Mouse (Mus musculus) hindbrain, embryonic 13.5 days (tissue): ENCODE measurements around the gene Ampd3. TPM values are rescaled to one million over a fixed set of nuclear protein-coding genes. Genes with fewer than 3 reads are reported as not detected.

ENCODE experiments used
- ATAC-seq: fragments of 200-750 bp; cut with Nextera tagmentation; 2 replicates; pipeline ENCODE4 v1.8.0; 2017; ENCODE audit warnings: moderate TSS enrichment; ENCODE audit not compliant: low FRiP score
- H3K27ac ChIP-seq: fragments of 300-500 bp; sonication (generic); 2 replicates; pipeline ENCODE4 v1.5.1; 2015; ENCODE audit warnings: inconsistent platforms, mild to moderate bottlenecking, moderate library complexity
- H3K27me3 ChIP-seq: fragments of 300-500 bp; sonication (generic); 2 replicates; pipeline ENCODE4 v1.6.1; 2015; ENCODE audit warnings: mild to moderate bottlenecking, inconsistent platforms
- H3K36me3 ChIP-seq: fragments of 300-500 bp; sonication (generic); 2 replicates; pipeline ENCODE4 v1.6.1; 2015; ENCODE audit warnings: mild to moderate bottlenecking, inconsistent platforms
- H3K4me1 ChIP-seq: fragments of 300-500 bp; sonication (generic); replicated peaks from 2 replicates; pipeline ENCODE4 v1.6.1; 2015; ENCODE audit warnings: inconsistent platforms
- H3K4me2 ChIP-seq: fragments of 300-500 bp; sonication (generic); 2 replicates; pipeline ENCODE4 v1.6.1; 2015; ENCODE audit warnings: inconsistent platforms, mild to moderate bottlenecking, moderate library complexity
- H3K4me3 ChIP-seq: fragments of 300-500 bp; sonication (generic); 2 replicates; pipeline ENCODE4 v1.5.1; 2015; ENCODE audit warnings: mild to moderate bottlenecking, inconsistent platforms
- H3K9ac ChIP-seq: fragments of 300-500 bp; sonication (generic); 2 replicates; pipeline ENCODE4 v1.6.1; 2015; ENCODE audit warnings: mild to moderate bottlenecking, inconsistent platforms
- H3K9me3 ChIP-seq: fragments of 300-500 bp; sonication (generic); 2 replicates; pipeline ENCODE4 v1.6.1; 2016; ENCODE audit warnings: inconsistent platforms
- WGBS: fragments of 180-500 bp; shearing (Covaris S2); methylation state at CpG from one replicate; pipeline ENCODE4 v1.1.7; 2015; 5-methylcytosine and 5-hydroxymethylcytosine counted together
- polyA plus RNA-seq: library from polyadenylated mRNA; unstranded; fragments of >200 nt; fragmentation: Nextera tagmentation; extraction: Ambion mirVana; gene quantifications from 2 replicates; pipeline ENCODE4 v1.2.1, GENCODE M21; 2015

Gene Ampd3
- polyA plus RNA-seq, 1 experiment from 2014 or later, result 4.9 TPM

DNA sequence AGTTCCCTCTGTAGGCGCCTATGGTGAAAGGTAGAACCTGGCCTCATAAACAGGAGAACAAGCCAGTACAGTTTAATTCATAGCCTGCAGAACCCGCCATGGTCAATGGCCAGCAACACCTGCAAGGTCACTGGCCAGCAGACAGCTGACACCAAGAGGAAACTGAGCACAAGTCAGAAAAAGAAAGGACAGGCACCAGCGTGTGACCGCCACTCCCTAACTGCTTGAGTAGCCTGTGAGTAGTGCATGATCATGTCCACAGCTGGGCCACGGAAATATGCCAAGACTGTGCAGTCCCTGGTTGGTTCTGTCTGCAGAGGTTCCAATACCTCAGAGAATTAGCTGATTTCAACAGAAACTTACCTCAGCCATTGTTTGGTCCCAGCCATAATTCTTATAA, 26.0 kb upstream of the Ampd3 start:
- 93% methylated on average over 5 of the region's 5 CpGs for WGBS
- no peaks in the 10 kb centered on the region for H3K27me3 ChIP-seq
- H3K4me3 ChIP-seq, result no peak overlapping the region
- 0 out of 2 replicates have a peak, but pooled peaks cover 3% of the 10 kb centered on the region for H3K9me3 ChIP-seq
- peaks cover 28% of the 10 kb centered on the region for H3K4me1 ChIP-seq
- no peak overlapping the region for H3K4me2 ChIP-seq
- H3K27ac ChIP-seq, result no peak overlapping the region
- no peak for ATAC-seq
- no peaks in the 10 kb centered on the region for H3K36me3 ChIP-seq
- no peak overlapping the region for H3K9ac ChIP-seq

DNA sequence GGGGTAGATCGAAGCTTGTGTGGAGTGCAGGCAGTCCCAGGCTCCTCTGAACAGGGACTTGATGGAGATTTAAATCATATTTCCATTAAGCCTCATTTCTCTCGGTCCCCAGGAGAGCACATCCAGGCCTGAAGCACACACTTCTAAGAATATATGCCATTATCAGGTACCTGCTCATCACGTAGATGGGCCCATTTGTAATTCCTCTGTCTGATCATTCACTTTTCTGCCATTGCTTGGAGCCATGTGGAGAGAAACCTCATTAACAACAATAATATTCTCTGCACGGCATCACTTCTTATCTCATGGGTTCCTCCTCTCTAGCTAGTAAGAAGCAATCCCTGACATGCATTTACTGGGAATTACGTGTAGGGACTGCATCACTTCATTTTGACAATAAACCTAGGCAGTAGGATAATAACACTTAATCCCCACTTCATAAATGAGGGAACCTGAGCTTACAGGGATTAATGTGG, 21.9 kb upstream of the Ampd3 start:
- ATAC-seq, result peak; percentile 63; the same call in 1 of the 2 replicates
- Histone ChIP-seq H3K4me2 (no peak overlapping the region), H3K27ac (peak overlapping the region; percentile 52; the same call in 1 of the 2 replicates), H3K27me3 (no peaks in the 10 kb centered on the region), H3K36me3 (no peaks in the 10 kb centered on the region), H3K9me3 (no peaks in the 10 kb centered on the region), H3K4me3 (no peak overlapping the region), H3K9ac (no peak overlapping the region), H3K4me1 (peaks cover 11% of the 10 kb centered on the region)
- WGBS, result 64% methylated on average over 5 of the region's 5 CpGs

DNA sequence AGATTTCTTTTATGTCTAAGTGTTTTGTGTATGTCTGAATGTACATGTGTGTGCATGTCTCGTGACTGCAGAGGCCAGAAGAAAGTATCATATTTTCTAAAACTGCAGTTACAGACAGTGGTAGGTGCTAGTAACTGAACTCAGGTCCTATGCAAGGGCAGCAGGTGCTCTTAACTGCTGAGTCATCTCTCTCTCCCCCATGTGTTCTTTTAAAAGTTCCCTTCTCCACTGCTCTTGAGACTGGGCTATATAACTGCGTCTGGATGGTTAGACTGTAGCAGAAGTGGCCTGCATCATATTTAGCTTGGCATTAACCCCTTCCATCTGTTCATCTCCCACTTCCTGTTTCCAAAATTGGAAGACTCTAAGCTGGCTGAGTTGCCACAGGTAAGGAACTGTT, 21.2 kb upstream of the Ampd3 start:
- Histone ChIP-seq H3K9ac (no peak overlapping the region), H3K36me3 (no peaks in the 10 kb centered on the region), H3K27ac (peak overlapping the region; percentile 52; the same call in 1 of the 2 replicates), H3K9me3 (no peaks in the 10 kb centered on the region), H3K27me3 (no peaks in the 10 kb centered on the region), H3K4me3 (no peak overlapping the region), H3K4me1 (peaks cover 11% of the 10 kb centered on the region; the same call in 1 of the 2 replicates), H3K4me2 (no peak overlapping the region)
- WGBS, result 57% methylated on average over 2 of the region's 2 CpGs
- ATAC-seq, result no peak

DNA sequence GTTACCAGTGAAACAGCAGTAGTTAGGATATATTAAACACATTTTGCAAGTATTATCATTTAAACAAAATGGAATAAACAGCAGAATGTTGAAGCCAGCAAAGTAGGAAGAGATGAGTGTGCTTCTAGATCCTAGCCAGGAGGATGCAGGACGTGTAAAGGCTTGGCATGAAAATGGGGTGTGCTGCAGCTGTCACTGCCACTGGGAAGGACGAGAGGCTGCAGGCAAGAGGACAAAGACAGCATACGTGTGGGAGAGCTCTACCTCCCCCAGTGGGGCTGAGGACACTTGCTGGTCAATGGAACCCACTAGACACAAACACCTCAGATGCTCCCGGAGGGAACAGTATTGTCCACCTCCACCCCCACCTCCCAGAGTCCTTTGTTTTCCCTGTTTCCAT, 17.2 kb upstream of the Ampd3 start:
- Histone ChIP-seq H3K9ac (no peak overlapping the region), H3K4me1 (peaks cover 10% of the 10 kb centered on the region; the same call in 1 of the 2 replicates), H3K4me2 (no peak overlapping the region), H3K27me3 (no peaks in the 10 kb centered on the region), H3K4me3 (no peak overlapping the region), H3K27ac (no peak overlapping the region), H3K36me3 (no peaks in the 10 kb centered on the region), H3K9me3 (no peaks in the 10 kb centered on the region)
- WGBS, result 43% methylated on average over 4 of the region's 4 CpGs
- no peak for ATAC-seq

DNA sequence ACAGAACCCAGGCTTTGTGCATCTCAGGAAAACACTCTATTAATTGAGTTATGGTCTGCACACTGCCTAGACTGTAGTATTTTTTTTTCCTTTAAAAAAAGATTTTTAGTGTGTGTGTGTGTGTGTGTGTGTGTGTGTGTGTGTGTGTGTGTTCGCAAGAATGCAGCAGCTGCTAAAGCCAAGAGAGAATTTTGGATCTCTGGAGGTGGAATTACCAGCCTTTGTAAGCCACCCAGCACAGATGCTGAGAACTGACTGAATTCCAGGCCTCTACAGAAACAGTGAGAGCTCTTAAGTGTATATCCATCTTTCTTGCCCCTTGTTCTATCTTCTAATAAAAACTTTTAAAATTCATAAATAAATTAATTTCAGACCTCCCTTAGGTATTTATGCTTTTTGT, 16.4 kb upstream of the Ampd3 start:
- Histone ChIP-seq H3K4me2 (no peak overlapping the region), H3K27me3 (no peaks in the 10 kb centered on the region), H3K9ac (no peak overlapping the region), H3K36me3 (no peaks in the 10 kb centered on the region), H3K9me3 (no peaks in the 10 kb centered on the region), H3K27ac (no peak overlapping the region), H3K4me1 (peaks cover 4% of the 10 kb centered on the region; the same call in 1 of the 2 replicates), H3K4me3 (no peak overlapping the region)
- 91% methylated on average over 1 of the region's 1 CpGs for WGBS
- no peak for ATAC-seq

DNA sequence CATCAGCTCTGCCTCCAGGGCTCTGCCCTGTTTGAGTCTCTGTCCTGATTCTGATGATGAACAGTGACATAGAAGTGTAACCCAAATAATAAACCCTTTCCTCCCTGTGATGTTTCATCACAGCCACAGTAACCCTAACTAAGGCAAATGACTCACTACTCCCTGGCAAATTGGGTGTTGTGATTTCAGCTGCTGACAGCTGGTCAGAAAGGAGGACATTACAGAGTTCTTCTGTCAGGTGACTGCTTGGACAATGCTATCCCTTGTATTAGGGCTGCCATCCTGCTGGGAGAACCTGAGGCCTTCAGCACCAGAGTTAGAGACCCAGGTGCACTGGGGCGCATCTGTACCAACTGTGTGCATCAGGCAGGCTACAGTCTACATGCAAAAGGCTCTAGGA, 14.7 kb upstream of the Ampd3 start:
- WGBS, result 75% methylated on average over 1 of the region's 1 CpGs
- Histone ChIP-seq H3K9ac (no peak overlapping the region), H3K36me3 (no peaks in the 10 kb centered on the region), H3K27me3 (no peaks in the 10 kb centered on the region), H3K4me1 (0 out of 2 replicates have a peak, but pooled peaks cover 3% of the 10 kb centered on the region), H3K27ac (no peak overlapping the region), H3K9me3 (no peaks in the 10 kb centered on the region), H3K4me3 (no peak overlapping the region), H3K4me2 (no peak overlapping the region)
- ATAC-seq, result no peak

DNA sequence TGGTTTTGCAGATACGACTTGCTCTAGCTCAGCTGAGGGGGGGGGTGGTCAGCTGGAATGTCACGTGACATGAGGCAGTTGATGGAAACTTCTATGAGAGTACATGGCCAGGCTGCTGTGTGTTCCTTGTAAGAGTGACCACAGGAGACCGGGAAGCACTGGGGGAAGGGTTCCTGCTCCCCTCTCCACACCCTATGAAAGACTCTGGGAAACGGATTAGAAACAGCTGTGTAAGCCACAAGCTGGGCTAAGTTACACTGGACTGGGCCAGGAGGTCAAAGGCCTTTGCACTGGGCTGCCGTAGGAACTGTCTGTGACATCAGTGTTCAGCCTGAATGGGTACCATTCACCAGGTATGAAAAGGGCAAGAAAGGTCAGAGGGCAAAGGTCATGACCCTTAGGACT, 14.1 kb upstream of the Ampd3 start:
- 32% methylated on average over 5 of the region's 5 CpGs for WGBS
- ATAC-seq, result no peak

DNA sequence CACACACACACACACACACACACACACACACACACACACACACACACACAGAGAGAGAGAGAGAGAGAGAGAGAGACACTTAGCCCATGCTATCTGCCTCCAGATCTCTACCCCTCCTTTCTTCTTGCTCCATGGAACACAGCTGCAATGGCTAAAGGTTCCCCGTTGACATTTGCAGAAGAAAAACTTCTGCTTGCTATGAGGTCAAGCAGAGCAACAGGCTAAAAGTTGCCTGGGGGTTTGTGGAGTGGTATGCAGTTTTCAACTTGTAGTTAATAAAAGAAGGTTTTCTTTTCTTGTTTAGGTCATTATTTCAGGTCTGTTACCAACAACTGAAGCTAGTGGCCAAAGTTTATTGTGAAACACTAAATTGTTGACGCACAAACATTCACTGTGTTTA, 11.6 kb upstream of the Ampd3 start:
- no peak overlapping the region for H3K27ac ChIP-seq
- 71% methylated on average over 2 of the region's 2 CpGs for WGBS
- H3K27me3 ChIP-seq, result no peaks in the 10 kb centered on the region
- H3K4me2 ChIP-seq, result no peak overlapping the region
- no peak for ATAC-seq
- 0 out of 2 replicates have a peak, but pooled peaks cover 3% of the 10 kb centered on the region for H3K4me1 ChIP-seq
- no peak overlapping the region for H3K9ac ChIP-seq
- H3K4me3 ChIP-seq, result no peak overlapping the region
- no peaks in the 10 kb centered on the region for H3K36me3 ChIP-seq
- no peaks in the 10 kb centered on the region for H3K9me3 ChIP-seq

More for the DNA sequence above, 14.1 kb upstream of the Ampd3 start:
- Histone ChIP-seq H3K4me3 (no peak overlapping the region), H3K9ac (no peak overlapping the region), H3K9me3 (no peaks in the 10 kb centered on the region), H3K36me3 (no peaks in the 10 kb centered on the region), H3K27me3 (no peaks in the 10 kb centered on the region), H3K4me2 (no peak overlapping the region), H3K27ac (no peak overlapping the region), H3K4me1 (0 out of 2 replicates have a peak, but pooled peaks cover 3% of the 10 kb centered on the region)

DNA sequence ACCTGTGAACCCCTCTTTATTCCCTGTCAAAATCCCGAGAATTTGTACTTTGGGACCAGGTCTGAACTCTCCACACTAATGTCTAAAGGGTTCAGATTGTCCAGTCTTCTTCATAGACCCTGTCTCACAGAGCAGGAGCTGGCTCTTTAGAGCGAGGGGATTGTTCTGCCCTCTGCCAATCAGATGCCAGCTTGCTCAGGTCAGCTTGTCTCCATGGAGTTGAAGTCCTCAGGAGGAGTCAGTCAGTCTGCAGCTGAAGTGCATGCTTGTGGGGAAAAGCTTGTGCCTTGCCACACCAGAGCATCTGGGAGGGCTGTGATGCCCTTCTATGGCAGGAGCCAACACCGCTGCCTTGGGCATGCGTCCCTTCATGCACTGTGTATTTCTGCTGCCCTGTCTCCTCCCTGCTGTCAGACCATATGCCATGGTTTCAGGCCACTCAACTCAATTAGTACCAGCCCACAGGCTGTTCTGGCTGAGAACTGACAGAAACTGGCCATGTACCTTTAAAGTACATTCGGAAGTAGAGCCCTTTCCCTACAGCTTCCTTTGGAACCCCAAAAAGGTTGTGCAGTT, 5.3 kb upstream of the Ampd3 start:
- no peaks in the 10 kb centered on the region for H3K9me3 ChIP-seq
- H3K4me1 ChIP-seq, result peaks cover 9% of the 10 kb centered on the region
- no peak overlapping the region for H3K4me3 ChIP-seq
- ATAC-seq, result no peak
- no peak overlapping the region for H3K9ac ChIP-seq
- peaks cover 12% of the 10 kb centered on the region; the same call in 1 of the 2 replicates for H3K27me3 ChIP-seq
- no peaks in the 10 kb centered on the region for H3K36me3 ChIP-seq
- no peak overlapping the region for H3K27ac ChIP-seq
- H3K4me2 ChIP-seq, result no peak overlapping the region
- 80% methylated on average over 5 of the region's 5 CpGs for WGBS

DNA sequence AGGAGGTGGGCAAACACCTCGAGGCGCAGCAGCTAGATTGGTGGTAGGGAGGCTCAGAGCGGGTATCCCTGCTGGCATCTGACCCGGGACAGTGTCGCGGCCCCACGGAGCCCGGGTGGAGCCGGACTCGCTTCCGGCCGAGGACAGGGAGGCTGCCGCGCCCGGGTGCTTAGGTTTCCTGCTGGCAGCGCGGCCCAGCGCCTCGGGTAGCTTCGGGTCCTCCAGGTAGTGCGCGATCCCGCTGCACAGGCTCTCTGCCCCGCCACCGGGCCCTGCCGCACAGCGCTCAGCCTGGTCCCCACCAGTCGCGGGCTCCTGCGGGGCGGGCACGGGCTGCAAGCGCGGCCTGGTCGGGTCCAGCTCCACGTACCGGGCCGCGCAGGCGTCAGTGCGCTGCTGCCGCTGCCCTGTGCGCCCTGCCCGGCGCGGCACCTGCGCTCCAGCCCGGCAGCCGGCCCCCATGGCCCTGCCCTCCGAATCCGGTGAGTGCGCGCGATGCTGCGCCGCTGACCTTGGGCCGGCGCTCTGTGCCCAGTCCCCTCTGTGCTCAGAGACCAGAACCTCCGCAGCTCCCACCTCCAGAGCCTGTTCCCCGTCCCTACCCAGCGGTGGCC, 552 bp downstream of the Ampd3 start:
- WGBS, result under 1% methylated on average over 50 of the region's 61 CpGs
- peak overlapping the region; percentile 90 for H3K9ac ChIP-seq
- H3K4me1 ChIP-seq, result peaks cover 19% of the 10 kb centered on the region
- peak; percentile 84 for ATAC-seq
- peak overlapping the region; percentile 91 for H3K4me2 ChIP-seq
- peaks cover 26% of the 10 kb centered on the region for H3K27me3 ChIP-seq
- peak overlapping the region; percentile 61 for H3K4me3 ChIP-seq
- H3K36me3 ChIP-seq, result no peaks in the 10 kb centered on the region
- no peaks in the 10 kb centered on the region for H3K9me3 ChIP-seq
- H3K27ac ChIP-seq, result no peak overlapping the region

DNA sequence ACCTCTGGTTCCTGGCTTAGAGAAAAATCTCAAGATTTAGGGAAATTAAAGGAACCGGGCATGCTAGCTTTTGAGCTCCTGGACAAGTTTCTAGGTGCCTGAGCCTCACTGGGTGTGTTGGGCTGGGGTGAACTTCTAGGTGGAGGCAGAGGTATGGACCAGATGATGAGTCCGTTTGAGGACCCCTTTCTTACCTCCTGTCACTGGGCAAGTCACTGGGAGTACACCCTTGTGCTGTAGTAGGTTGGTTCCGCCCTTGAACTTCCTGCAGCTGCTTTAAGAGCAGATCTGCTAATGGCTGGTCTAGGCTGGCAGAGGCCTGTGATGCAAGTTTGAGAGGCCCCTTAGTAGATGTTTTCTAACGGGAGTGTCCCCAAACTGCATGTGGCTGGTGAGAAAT, 1.1 kb downstream of the Ampd3 start:
- 46% methylated on average over 4 of the region's 4 CpGs for WGBS
- H3K4me1 ChIP-seq, result peaks cover 24% of the 10 kb centered on the region
- H3K27me3 ChIP-seq, result peaks cover 26% of the 10 kb centered on the region
- ATAC-seq, result peak; percentile 39; the same call in 1 of the 2 replicates
- H3K4me3 ChIP-seq, result peak overlapping the region; percentile 61
- H3K4me2 ChIP-seq, result peak overlapping the region; percentile 91
- H3K36me3 ChIP-seq, result no peaks in the 10 kb centered on the region
- H3K9ac ChIP-seq, result peak overlapping the region; percentile 90
- H3K9me3 ChIP-seq, result no peaks in the 10 kb centered on the region
- no peak overlapping the region for H3K27ac ChIP-seq

DNA sequence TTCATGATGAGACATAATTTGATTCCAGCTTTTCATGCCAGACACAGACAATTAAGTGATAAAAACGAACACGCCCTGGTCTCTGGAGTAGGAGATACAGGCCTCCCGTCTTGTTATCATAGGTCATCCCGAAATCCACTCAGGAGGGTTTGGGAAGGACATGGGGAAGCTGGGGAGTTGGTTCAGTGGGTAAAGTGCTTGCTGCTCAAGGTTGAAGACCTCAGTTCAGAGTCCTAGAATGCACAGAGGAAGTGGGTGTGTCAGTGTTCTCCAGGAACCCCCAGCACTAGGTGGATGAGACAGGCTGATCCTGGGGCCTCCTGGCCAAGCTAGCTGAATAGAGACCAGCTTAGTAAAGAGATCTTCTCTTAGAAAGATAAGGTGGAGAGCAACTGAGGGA, 2.9 kb downstream of the Ampd3 start:
- H3K4me3 ChIP-seq, result no peak overlapping the region
- H3K4me2 ChIP-seq, result no peak overlapping the region
- H3K4me1 ChIP-seq, result peaks cover 27% of the 10 kb centered on the region
- no peak overlapping the region for H3K9ac ChIP-seq
- H3K36me3 ChIP-seq, result no peaks in the 10 kb centered on the region
- WGBS, result 91% methylated on average over 4 of the region's 4 CpGs
- no peak overlapping the region for H3K27ac ChIP-seq
- no peaks in the 10 kb centered on the region for H3K9me3 ChIP-seq
- peaks cover 26% of the 10 kb centered on the region for H3K27me3 ChIP-seq
- no peak for ATAC-seq

DNA sequence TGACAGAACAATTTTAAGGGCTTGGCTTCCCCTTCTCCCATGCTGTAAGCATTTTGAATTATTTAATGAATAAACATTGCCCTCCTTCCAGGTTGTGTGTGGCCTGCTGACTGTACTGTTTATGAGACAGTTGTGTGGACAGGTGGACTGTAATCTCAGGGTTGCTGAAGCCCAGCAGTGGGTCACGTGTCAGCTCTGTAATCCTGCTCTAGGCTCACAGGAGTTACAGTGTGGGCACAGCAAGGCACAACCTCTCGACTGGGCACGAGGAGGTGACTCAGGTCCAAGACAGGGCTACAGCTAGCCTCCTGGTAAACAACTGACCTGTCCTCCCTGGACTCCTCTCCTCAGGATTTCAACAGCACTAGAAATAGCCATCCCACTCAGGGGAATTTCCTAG, 4.3 kb downstream of the Ampd3 start:
- no peak overlapping the region for H3K27ac ChIP-seq
- H3K4me1 ChIP-seq, result peaks cover 31% of the 10 kb centered on the region
- H3K4me3 ChIP-seq, result no peak overlapping the region
- no peak overlapping the region for H3K9ac ChIP-seq
- no peaks in the 10 kb centered on the region for H3K9me3 ChIP-seq
- H3K27me3 ChIP-seq, result peaks cover 22% of the 10 kb centered on the region
- no peak overlapping the region for H3K4me2 ChIP-seq
- H3K36me3 ChIP-seq, result no peaks in the 10 kb centered on the region
- WGBS, result 82% methylated on average over 3 of the region's 3 CpGs
- ATAC-seq, result no peak
